Mouse (Mus musculus) kidney, embryonic 14.5 days (tissue): ENCODE data around the gene Robo1. TPM values are rescaled to one million over a fixed set of nuclear protein-coding genes. Genes with fewer than 3 reads are reported as not detected.
A peak's percentile ranks its signal among the peaks of the same experiment; 100 is the strongest.

ENCODE experiments used
- ATAC-seq: fragments of 200-750 bp; cut with Nextera tagmentation; 2 replicates; pipeline ENCODE4 v1.8.0; 2017; ENCODE audit warnings: moderate number of reproducible peaks, mild to moderate bottlenecking, moderate TSS enrichment, moderate library complexity; ENCODE audit not compliant: low FRiP score, low TSS enrichment
- H3K27ac ChIP-seq: fragments of 300-500 bp; sonication (generic); 2 replicates; pipeline ENCODE4 v1.5.1; 2014; ENCODE audit warnings: low read depth, mild to moderate bottlenecking, low read length, moderate library complexity, mixed read lengths
- H3K27me3 ChIP-seq: fragments of 300-500 bp; sonication (generic); 2 replicates; pipeline ENCODE4 v1.6.1; 2014; ENCODE audit warnings: mild to moderate bottlenecking, low read length; ENCODE audit not compliant: control insufficient read depth, insufficient read depth
- H3K36me3 ChIP-seq: fragments of 300-500 bp; sonication (generic); 2 replicates; pipeline ENCODE4 v1.6.1; 2014; ENCODE audit warnings: low read length, mixed read lengths; ENCODE audit not compliant: control insufficient read depth, insufficient read depth
- H3K4me1 ChIP-seq: fragments of 300-500 bp; sonication (generic); 2 replicates; pipeline ENCODE4 v1.6.1; 2014; ENCODE audit warnings: low read length, mixed read lengths; ENCODE audit not compliant: control insufficient read depth, insufficient read depth
- H3K4me2 ChIP-seq: fragments of 300-500 bp; sonication (generic); replicated peaks from 2 replicates; pipeline ENCODE4 v1.6.1; 2014; ENCODE audit warnings: low read depth, mild to moderate bottlenecking, low read length
- H3K4me3 ChIP-seq: fragments of 300-500 bp; sonication (generic); 2 replicates; pipeline ENCODE4 v1.5.1; 2014; ENCODE audit warnings: mild to moderate bottlenecking, low read length
- H3K9ac ChIP-seq: fragments of 300-500 bp; sonication (generic); 2 replicates; pipeline ENCODE4 v1.6.1; 2014; ENCODE audit warnings: low read depth, mild to moderate bottlenecking, low read length, moderate library complexity
- H3K9me3 ChIP-seq: fragments of 300-500 bp; sonication (generic); 2 replicates; pipeline ENCODE4 v1.6.1; 2016; ENCODE audit warnings: low read length; ENCODE audit not compliant: control insufficient read depth
- WGBS: fragments of 180-500 bp; shearing (Covaris S2); extraction: QIAGEN DNeasy Blood & Tissue Kit; methylation state at CpG from one replicate; pipeline ENCODE4 v1.1.7; 2014; 5-methylcytosine and 5-hydroxymethylcytosine counted together
- polyA plus RNA-seq: library from polyadenylated mRNA; unstranded; fragments of >200 nt; fragmentation: Nextera tagmentation; extraction: Ambion mirVana; gene quantifications from 2 replicates; pipeline ENCODE4 v1.2.1, GENCODE M21; 2014

Robo1 gene
- polyA plus RNA-seq, 1 experiment from 2014 or later, result 38.7 TPM

DNA sequence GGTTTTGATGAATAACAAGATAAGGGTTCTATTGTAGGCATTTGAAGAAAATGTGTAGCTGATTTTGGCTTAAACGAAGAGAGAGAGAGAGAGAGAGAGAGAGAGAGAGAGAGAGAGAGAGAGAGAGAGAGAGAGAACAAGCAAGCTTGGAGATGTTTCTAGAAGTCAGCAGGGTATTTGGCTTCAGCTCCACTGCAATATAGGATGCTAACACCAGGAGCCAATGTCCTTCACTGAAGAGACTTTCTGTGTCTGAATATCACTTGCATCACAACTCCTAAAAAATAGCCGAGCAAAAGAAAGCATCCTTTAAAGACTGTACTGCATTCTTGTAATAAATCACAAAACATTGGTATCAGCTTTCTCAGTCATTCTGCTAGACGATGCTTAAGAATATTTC, 503.8 kb downstream of the Robo1 start:
- 17% methylated on average over 3 of the region's 3 CpGs for WGBS
- Histone ChIP-seq H3K27me3 (no peaks in the 10 kb centered on the region), H3K9ac (no peak overlapping the region), H3K9me3 (no peaks in the 10 kb centered on the region), H3K4me2 (no peak overlapping the region), H3K36me3 (no peaks in the 10 kb centered on the region), H3K4me1 (peaks cover 30% of the 10 kb centered on the region), H3K4me3 (no peak overlapping the region), H3K27ac (no peak overlapping the region)
- no peak for ATAC-seq

GRCm38 (mm10) chr16:72828381-72828780, 520.3 kb downstream of the Robo1 start:
- no peak overlapping the region; the same call in 1 of the 2 replicates for H3K27ac ChIP-seq
- H3K27me3 ChIP-seq, result no peaks in the 10 kb centered on the region
- H3K4me2 ChIP-seq, result no peak overlapping the region
- no peak for ATAC-seq
- H3K9ac ChIP-seq, result no peak overlapping the region
- peaks cover 26% of the 10 kb centered on the region for H3K4me1 ChIP-seq
- H3K36me3 ChIP-seq, result no peaks in the 10 kb centered on the region
- H3K4me3 ChIP-seq, result no peak overlapping the region
- WGBS, result 42% methylated on average over 8 of the region's 8 CpGs
- no peaks in the 10 kb centered on the region for H3K9me3 ChIP-seq

DNA sequence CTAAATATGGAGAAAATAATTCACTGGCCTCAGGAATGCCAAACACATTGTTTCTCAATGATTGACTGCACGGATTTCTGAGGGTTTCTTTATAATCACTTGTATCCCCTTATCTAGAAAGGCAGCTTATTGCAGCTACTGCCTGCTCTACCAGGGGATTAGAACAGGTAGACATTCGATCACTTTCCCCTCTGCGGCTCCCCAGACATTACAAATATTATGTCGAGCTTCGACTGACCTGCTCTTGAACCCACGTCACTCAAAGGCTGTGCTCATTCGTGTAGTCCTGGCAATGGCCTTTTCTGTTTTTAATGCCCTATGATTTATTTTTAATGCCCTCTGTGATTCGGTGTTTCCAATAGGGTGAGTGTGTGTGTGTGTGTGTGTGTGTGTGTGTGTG, 521.4 kb downstream of the Robo1 start:
- no peak overlapping the region for H3K9ac ChIP-seq
- no peak overlapping the region for H3K4me2 ChIP-seq
- no peak for ATAC-seq
- H3K36me3 ChIP-seq, result no peaks in the 10 kb centered on the region
- H3K4me1 ChIP-seq, result peaks cover 26% of the 10 kb centered on the region
- no peaks in the 10 kb centered on the region for H3K9me3 ChIP-seq
- 20% methylated on average over 8 of the region's 8 CpGs for WGBS
- no peak overlapping the region for H3K4me3 ChIP-seq
- no peak overlapping the region; the same call in 1 of the 2 replicates for H3K27ac ChIP-seq
- no peaks in the 10 kb centered on the region for H3K27me3 ChIP-seq

GRCm38 (mm10) chr16:72830394-72831056, 522.4 kb downstream of the Robo1 start:
- no peaks in the 10 kb centered on the region for H3K27me3 ChIP-seq
- H3K4me2 ChIP-seq, result no peak overlapping the region
- no peak overlapping the region for H3K4me3 ChIP-seq
- no peaks in the 10 kb centered on the region for H3K36me3 ChIP-seq
- 12% methylated on average over 5 of the region's 5 CpGs for WGBS
- peaks cover 26% of the 10 kb centered on the region for H3K4me1 ChIP-seq
- no peaks in the 10 kb centered on the region for H3K9me3 ChIP-seq
- H3K27ac ChIP-seq, result peak overlapping the region; percentile 7; the same call in 1 of the 2 replicates
- ATAC-seq, result peak; percentile 80
- H3K9ac ChIP-seq, result no peak overlapping the region

DNA sequence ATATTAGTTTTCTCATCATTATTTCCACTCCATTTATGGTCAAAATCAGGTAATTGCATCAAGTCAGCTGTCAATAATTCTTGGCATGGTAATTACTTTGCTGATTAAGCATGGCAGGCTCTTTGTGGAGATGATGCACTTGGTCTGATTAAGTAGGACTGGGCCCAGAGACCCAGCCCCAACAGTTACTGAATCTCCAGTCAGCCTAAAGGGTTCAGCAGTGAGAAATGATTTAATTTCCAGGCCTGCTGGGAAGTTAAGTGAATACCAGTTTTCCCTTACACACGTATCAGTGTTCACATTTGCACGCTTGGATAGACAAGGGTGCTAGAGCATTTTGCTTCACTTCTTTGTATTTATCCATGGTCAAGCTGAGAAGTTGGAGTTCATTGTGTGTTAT, 526.2 kb downstream of the Robo1 start:
- WGBS, result 52% methylated on average over 2 of the region's 2 CpGs
- Histone ChIP-seq H3K27me3 (no peaks in the 10 kb centered on the region), H3K9ac (no peak overlapping the region), H3K36me3 (no peaks in the 10 kb centered on the region), H3K9me3 (no peaks in the 10 kb centered on the region), H3K4me3 (no peak overlapping the region), H3K4me2 (no peak overlapping the region), H3K4me1 (peaks cover 15% of the 10 kb centered on the region), H3K27ac (no peak overlapping the region)
- no peak for ATAC-seq

- H3K4me1 ChIP-seq, result 0 out of 2 replicates have a peak, but pooled peaks cover 3% of the 10 kb centered on the region
- ATAC-seq, result no peak
- no peak overlapping the region for H3K4me2 ChIP-seq
- no peak overlapping the region for H3K9ac ChIP-seq
- H3K27me3 ChIP-seq, result no peaks in the 10 kb centered on the region
- 88% methylated on average over 1 of the region's 1 CpGs for WGBS
- H3K36me3 ChIP-seq, result no peaks in the 10 kb centered on the region
- H3K4me3 ChIP-seq, result no peak overlapping the region
- no peak overlapping the region for H3K27ac ChIP-seq
- H3K9me3 ChIP-seq, result no peaks in the 10 kb centered on the region
Measured at GRCm38 (mm10) chr16:72839031-72839430, 530.9 kb downstream of the Robo1 start.

DNA sequence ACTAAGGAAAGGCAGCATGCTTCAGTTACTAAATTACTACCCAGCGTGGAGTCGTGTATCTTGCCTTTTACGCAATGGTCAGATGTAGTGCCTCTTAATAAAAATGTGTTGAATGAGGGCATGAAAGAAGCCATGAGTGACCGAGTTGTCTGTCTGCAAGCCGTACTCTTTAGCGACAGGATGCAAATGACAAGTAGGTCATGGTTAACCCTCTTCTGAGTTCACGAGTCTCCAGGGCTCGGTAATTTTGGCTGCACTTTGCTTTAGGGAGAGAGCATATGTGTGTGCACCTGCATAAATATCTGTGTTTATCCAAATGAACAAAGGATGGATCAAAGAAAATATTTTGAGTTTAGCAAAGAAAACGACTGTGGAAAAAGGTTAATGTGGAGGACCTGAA, 533.0 kb downstream of the Robo1 start:
- H3K4me2 ChIP-seq, result no peak overlapping the region
- WGBS, result 35% methylated on average over 9 of the region's 9 CpGs
- no peaks in the 10 kb centered on the region for H3K9me3 ChIP-seq
- H3K9ac ChIP-seq, result no peak overlapping the region
- H3K36me3 ChIP-seq, result no peaks in the 10 kb centered on the region
- no peaks in the 10 kb centered on the region for H3K27me3 ChIP-seq
- H3K4me1 ChIP-seq, result 0 out of 2 replicates have a peak, but pooled peaks cover 3% of the 10 kb centered on the region
- no peak overlapping the region for H3K4me3 ChIP-seq
- ATAC-seq, result no peak
- H3K27ac ChIP-seq, result no peak overlapping the region

GRCm38 (mm10) chr16:72854101-72854500, 546.0 kb downstream of the Robo1 start:
- Histone ChIP-seq H3K4me1 (no peaks in the 10 kb centered on the region), H3K27me3 (no peaks in the 10 kb centered on the region), H3K9ac (no peak overlapping the region), H3K36me3 (no peaks in the 10 kb centered on the region), H3K4me3 (no peak overlapping the region), H3K9me3 (no peaks in the 10 kb centered on the region), H3K4me2 (no peak overlapping the region), H3K27ac (no peak overlapping the region)
- WGBS, result 91% methylated on average over 9 of the region's 9 CpGs
- no peak for ATAC-seq

GRCm38 (mm10) chr16:72854809-72855503, 546.9 kb downstream of the Robo1 start:
- Histone ChIP-seq H3K27me3 (no peaks in the 10 kb centered on the region), H3K4me2 (no peak overlapping the region), H3K27ac (no peak overlapping the region), H3K36me3 (no peaks in the 10 kb centered on the region), H3K4me3 (no peak overlapping the region), H3K4me1 (no peaks in the 10 kb centered on the region), H3K9ac (no peak overlapping the region), H3K9me3 (no peaks in the 10 kb centered on the region)
- 80% methylated on average over 5 of the region's 5 CpGs for whole genome bisulfite sequencing
- ATAC-seq, result no peak
